Mouse (Mus musculus) myocyte (in vitro differentiated cells): ENCODE measurements at regions not wholly inside any gene's neighbourhood (a gene's known extent, or its start where the extent isn't known, plus 50 kb on each side); places are given as distances from the start of the nearest gene placed in this dataset.

Experiments
- H3K27me3 ChIP-seq: one replicate; pipeline ENCODE4 v1.6.1; 2011; ENCODE audit not compliant: control insufficient read depth, insufficient read depth, insufficient read length
- H3K36me3 ChIP-seq: one replicate; pipeline ENCODE4 v1.6.1; 2011; ENCODE audit not compliant: control insufficient read depth, insufficient read depth
- H3K4me2 ChIP-seq: one replicate; pipeline ENCODE4 v1.6.1; 2011; ENCODE audit warnings: low read depth, control low read depth
- H3K4me3 ChIP-seq: one replicate; pipeline ENCODE4 v1.5.1; 2011; ENCODE audit warnings: mild to moderate bottlenecking, control low read depth, moderate library complexity
- H3K79me2 ChIP-seq: one replicate; pipeline ENCODE4 v1.6.1; 2011; ENCODE audit not compliant: control insufficient read depth, insufficient read depth
- H3ac ChIP-seq: one replicate; pipeline ENCODE4 v1.6.1; 2011; ENCODE audit not compliant: control insufficient read depth, insufficient read length
- CEBPB ChIP-seq: IDR thresholded peaks from 2 replicates; pipeline ENCODE4 v1.6.1; 2011; ENCODE audit warnings: mild to moderate bottlenecking, moderate library complexity; ENCODE audit not compliant: poor library complexity, insufficient read depth, severe bottlenecking
- E2F4 ChIP-seq: IDR thresholded peaks from one replicate; pipeline ENCODE4 v1.6.1; 2011; ENCODE audit warnings: mild to moderate bottlenecking, control low read depth, moderate library complexity; ENCODE audit not compliant: insufficient read depth
- MAX ChIP-seq: IDR thresholded peaks from one replicate; pipeline ENCODE4 v1.6.1; 2011; ENCODE audit warnings: low read depth, mild to moderate bottlenecking, control low read depth
- MYOD1 ChIP-seq, 3 experiments: IDR thresholded peaks; one replicate each; pipeline ENCODE4 v1.6.1; 2011; ENCODE audit warnings: control low read depth in 2 of 3, low read depth in 2 of 3, mild to moderate bottlenecking in 2 of 3, moderate library complexity in 1 of 3; ENCODE audit not compliant: insufficient read length in 2 of 3, control insufficient read depth in 1 of 3
- MYOG ChIP-seq, 3 experiments: IDR thresholded peaks; one replicate each; pipeline ENCODE4 v1.6.1; 2011; ENCODE audit warnings: control low read depth in 2 of 3, low read depth in 2 of 3, mild to moderate bottlenecking in 2 of 3; ENCODE audit not compliant: insufficient read length in 2 of 3, control insufficient read depth in 1 of 3, insufficient read depth in 1 of 3
- POLR2A ChIP-seq: IDR thresholded peaks from one replicate; pipeline ENCODE4 v1.6.1; 2011; ENCODE audit warnings: low read depth, mild to moderate bottlenecking, control low read depth, moderate library complexity; ENCODE audit not compliant: insufficient read length
- POLR2AphosphoS2 ChIP-seq: IDR thresholded peaks from one replicate; pipeline ENCODE4 v1.6.1; 2011; ENCODE audit warnings: low read depth, control low read depth; ENCODE audit not compliant: insufficient read length
- REST ChIP-seq: IDR thresholded peaks from one replicate; pipeline ENCODE4 v1.6.1; 2011; ENCODE audit warnings: mild to moderate bottlenecking, control low read depth, moderate library complexity; ENCODE audit not compliant: insufficient read depth, insufficient read length
- SRF ChIP-seq: IDR thresholded peaks from one replicate; pipeline ENCODE4 v1.6.1; 2011; ENCODE audit warnings: low read depth; ENCODE audit not compliant: control insufficient read depth, insufficient read length
- TCF12 ChIP-seq: IDR thresholded peaks from one replicate; pipeline ENCODE4 v1.6.1; 2011; ENCODE audit warnings: mild to moderate bottlenecking, control low read depth; ENCODE audit not compliant: poor library complexity, insufficient read depth, severe bottlenecking
- TCF3 ChIP-seq: IDR thresholded peaks from one replicate; pipeline ENCODE4 v1.6.1; 2011; ENCODE audit warnings: low read depth, control low read depth; ENCODE audit not compliant: insufficient read length
- USF1 ChIP-seq: IDR thresholded peaks from one replicate; pipeline ENCODE4 v1.6.1; 2011; ENCODE audit warnings: low read depth, mild to moderate bottlenecking, control low read depth, moderate library complexity

- no peak overlapping the region for H3K4me3 ChIP-seq
- TF ChIP-seq MYOD1 (IDR thresholded peaks at IDR 0.05; ENCODE audit: control insufficient read depth in 1 of 3, insufficient read length in 2 of 3, low read depth in 2 of 3) (no peak), SRF (no peak), POLR2A (no peak), REST (no peak), POLR2AphosphoS2 (no peak), TCF3 (no peak), TCF12 (no peak), MYOG (IDR thresholded peaks at IDR 0.05; ENCODE audit: control insufficient read depth in 1 of 3, insufficient read depth in 1 of 3, insufficient read length in 2 of 3, low read depth in 2 of 3) (no peak), MAX (no peak), CEBPB (no peak), E2F4 (no peak), USF1 (no peak)
- H3K36me3 ChIP-seq: no peaks in the 10 kb centered on the region
- H3K4me2 ChIP-seq: peak overlapping the region; percentile 22
- no peaks in the 10 kb centered on the region for H3K79me2 ChIP-seq
- H3K27me3 ChIP-seq: no peaks in the 10 kb centered on the region
- no peak overlapping the region for H3ac ChIP-seq
Measured at GRCm38 (mm10) chr13:59889468-59890117, 66.6 kb upstream of the Tut7 start.

- Histone ChIP-seq H3K36me3 (no peaks in the 10 kb centered on the region), H3K79me2 (no peaks in the 10 kb centered on the region), H3ac (no peak overlapping the region), H3K4me3 (no peak overlapping the region), H3K4me2 (no peak overlapping the region), H3K27me3 (no peaks in the 10 kb centered on the region)
- peak in 1 of 3 experiments; percentile 28 for TF ChIP-seq MYOD1 (IDR thresholded peaks at IDR 0.05; ENCODE audit: control insufficient read depth in 1 of 3, insufficient read length in 2 of 3, low read depth in 2 of 3)
- TF ChIP-seq MAX: no peak
Measured at GRCm38 (mm10) chr13:59888038-59889016, 65.4 kb upstream of the Tut7 start.

DNA sequence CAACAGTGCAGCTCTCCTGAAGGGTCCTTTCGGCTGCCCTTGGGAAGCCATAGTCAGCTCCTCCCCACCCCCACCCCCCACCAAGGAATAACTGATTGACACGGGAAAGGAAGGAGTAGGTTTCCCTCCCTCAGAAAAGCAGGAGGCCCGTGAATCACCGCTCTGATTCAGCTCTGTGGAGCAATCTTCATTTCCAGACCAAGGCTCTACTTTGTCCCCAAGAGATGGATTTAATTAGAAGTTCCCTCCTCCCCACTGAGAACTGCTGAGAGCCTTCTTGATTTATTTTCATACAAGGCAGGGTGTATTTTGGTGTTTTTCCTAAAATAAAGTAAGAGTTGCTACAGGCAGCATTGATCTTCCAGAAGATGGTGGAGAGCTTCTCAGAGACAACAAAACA lies 64.4 kb upstream of the Tut7 start:
- Histone ChIP-seq H3K36me3 (no peaks in the 10 kb centered on the region), H3K4me2 (no peak overlapping the region), H3K27me3 (no peaks in the 10 kb centered on the region), H3K79me2 (no peaks in the 10 kb centered on the region), H3ac (no peak overlapping the region), H3K4me3 (no peak overlapping the region)
- 0 out of 2 replicates have a peak, but pooled peaks have one; percentile 39 for TF ChIP-seq CEBPB
- TF ChIP-seq POLR2AphosphoS2: no peak

- no peaks in the 10 kb centered on the region for H3K27me3 ChIP-seq
- H3K4me3 ChIP-seq: no peak overlapping the region
- H3K79me2 ChIP-seq: no peaks in the 10 kb centered on the region
- H3ac ChIP-seq: no peak overlapping the region
- TF ChIP-seq TCF3: no peak
- H3K4me2 ChIP-seq: no peak overlapping the region
- no peaks in the 10 kb centered on the region for H3K36me3 ChIP-seq
Measured at GRCm38 (mm10) chr13:59886572-59886971, 63.6 kb upstream of the Tut7 start.

DNA sequence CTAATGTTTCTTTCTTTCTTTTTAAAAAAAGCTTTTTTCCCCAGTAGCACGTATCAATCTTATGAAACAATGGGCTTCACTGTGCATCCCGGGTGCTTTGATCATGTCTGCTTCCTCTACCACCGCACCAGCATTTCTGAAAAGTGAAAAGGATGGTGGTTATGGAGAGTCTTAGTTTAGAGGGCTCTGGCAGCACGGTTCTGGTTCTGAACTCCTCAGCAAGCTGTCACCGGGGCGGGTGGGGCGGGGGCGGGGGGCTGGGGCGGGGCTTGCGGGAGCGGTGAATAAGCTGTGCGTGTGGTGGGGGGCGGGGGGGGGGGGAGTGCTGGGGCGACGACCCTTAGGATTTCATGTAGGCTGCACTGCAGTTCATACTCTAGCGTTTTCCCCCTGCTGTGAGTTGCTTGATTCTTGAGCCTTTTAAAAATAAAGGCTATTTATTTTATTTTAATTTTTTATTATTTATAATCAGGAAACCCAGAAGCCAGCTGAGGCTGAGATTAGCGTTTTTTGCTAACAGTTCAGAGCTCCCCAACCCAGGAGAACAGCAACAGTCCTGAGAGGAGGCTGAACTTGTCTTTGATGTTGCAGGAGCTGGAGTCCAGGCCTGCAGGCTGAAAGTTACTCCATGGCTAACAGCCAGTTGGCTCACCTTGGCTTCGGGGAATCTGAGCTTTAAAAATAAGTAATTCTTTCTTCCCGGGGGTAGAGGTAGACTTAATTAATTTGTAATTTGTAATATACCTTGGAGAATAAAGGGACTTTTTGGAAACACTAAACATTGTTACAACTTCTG lies 59.2 kb upstream of the Tut7 start:
- Histone ChIP-seq H3K36me3 (no peaks in the 10 kb centered on the region), H3K27me3 (no peaks in the 10 kb centered on the region), H3K79me2 (no peaks in the 10 kb centered on the region), H3K4me3 (no peak overlapping the region), H3ac (no peak overlapping the region), H3K4me2 (no peak overlapping the region)
- TF ChIP-seq POLR2AphosphoS2 (no peak), MAX (no peak), USF1 (no peak), MYOD1 (IDR thresholded peaks at IDR 0.05; ENCODE audit: control insufficient read depth in 1 of 3, insufficient read length in 2 of 3, low read depth in 2 of 3) (no peak), E2F4 (no peak), SRF (no peak), CEBPB (no peak), POLR2A (no peak), TCF3 (no peak), TCF12 (no peak), MYOG (IDR thresholded peaks at IDR 0.05; ENCODE audit: control insufficient read depth in 1 of 3, insufficient read depth in 1 of 3, insufficient read length in 2 of 3, low read depth in 2 of 3) (no peak), REST (no peak)
